Mouse (Mus musculus) ovary, postnatal 36 days (tissue): ENCODE measurements around the gene Actn2.

Source experiments
- DNase-seq: peaks from one replicate; pipeline ENCODE4 v3.0.0; 2022; ENCODE audit warnings: low spot score, mixed read lengths

The Actn2 gene

DNA sequence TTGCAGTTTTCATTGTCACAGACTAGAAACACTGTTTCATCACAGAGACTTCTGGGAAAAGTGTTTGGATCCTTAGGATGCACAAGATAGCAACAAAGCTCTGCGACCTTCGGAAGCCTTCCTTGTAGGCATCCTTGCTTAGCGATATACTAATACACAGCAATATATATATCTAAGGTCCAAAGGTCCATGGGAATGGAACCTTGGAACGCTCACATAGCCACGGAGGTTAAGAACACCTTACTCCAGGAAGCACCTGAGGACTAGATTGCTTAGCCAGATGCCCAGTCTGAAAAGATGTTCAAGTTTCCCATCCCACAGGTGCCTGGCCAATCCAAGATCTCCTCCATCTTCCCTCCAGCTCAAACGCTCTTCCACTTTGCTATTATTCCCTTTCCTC is 26.4 kb downstream of the Actn2 start:
- DNase-seq, result no peak

DNA sequence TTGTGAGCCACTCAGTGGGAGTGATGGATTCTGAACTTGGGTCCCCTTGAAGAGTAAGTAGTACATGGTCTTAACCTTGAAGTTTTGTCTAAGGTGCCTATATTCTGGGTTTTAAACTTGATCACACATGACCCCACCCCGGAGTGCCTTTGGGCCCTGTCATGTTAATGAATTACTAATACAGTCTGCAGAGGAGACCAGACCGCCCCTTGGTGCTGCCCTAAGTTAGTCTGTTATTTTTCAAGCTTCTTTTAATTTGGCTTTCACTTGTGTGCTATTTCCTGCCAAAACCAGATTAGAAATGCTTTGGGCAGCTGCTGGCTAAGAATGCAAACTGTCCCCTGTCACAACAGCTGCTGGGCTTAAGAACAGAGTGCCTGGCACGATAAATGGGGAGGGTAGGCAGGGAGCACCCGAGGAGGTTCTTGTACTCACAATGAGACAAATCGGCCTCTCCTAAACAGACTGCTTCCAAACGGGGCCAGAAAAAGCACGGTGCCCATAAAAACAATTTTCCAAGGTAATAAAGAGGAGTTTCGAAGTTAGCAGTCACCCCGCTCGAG is 28.5 kb downstream of the Actn2 start:
- no peak for DNase-seq

DNA sequence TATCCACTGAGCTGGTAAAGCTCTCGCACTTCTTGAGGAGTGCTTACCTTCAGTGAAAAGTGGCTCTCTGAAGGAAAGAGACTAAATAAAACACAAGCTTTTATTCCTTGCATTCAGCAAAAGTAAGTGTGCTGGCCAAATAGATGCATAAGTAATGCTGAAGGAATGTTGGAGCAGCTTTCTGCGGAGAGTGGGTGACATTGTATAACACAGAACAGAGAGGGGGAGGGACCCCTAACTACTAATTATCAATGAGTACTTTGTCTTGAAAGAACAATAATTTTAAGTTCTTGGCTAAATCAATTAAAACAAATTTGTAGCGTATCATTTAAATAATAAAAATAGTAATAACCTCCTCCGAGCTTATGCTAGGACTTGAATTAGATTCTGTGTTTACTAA is 29.2 kb downstream of the Actn2 start:
- DNase-seq, result no peak

DNA sequence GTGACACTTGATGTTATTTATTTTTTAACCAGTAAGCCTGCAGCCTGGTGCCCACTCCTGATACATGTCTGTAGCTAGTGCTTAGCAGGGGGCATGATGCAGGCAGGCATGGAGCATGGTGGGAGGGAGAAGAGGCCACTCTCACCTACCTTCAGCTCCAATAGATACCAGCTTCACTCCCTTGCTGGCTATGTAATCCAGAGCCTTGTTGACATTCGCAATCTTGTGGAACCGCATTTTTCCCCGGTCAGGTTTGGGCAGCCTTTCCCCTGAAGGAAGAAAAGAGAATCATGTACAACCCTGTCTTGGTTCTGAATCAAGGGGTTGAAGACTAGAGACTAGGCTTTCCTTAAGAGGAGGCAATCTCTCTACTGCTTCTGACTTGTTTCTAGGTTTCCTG is 31.1 kb downstream of the Actn2 start:
- no peak for DNase-seq

DNA sequence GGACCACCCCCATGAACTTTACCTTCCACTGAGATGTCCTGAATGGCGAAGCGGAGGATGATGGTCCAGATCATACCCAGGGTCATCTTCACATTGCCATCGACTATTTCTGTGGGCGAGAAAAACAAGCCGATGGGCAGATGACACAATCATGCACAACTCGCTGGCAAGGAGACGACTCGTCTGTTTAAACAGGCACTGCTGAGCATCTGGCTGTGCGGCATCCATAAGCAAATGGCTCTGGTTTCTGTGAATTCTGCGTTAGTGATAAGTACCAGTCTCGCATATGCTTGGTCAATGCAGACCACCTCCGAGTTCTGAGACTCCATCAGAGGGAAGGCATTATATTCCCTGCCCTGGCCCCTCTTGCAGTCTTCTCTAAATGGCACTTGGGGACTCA is 31.7 kb downstream of the Actn2 start:
- no peak for DNase-seq

DNA sequence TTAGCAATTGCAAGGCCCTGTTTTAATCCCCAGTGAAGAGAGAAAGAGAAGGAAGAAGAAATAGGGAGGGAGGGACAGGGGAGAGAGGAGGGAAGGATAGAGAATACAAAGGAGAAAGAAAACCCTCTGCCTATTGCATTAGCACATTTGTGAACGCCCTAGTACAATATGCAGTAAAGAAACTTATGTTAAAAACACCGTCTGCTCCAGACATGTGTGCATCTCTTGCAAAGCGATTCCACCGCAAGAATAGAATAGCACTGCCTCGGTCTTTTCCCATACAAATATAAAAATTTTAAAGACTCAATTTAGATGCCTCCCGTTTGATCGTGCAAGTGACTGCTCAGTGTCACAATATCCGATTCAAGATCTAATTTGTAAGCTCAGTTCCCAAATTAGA is 32.1 kb downstream of the Actn2 start:
- no peak for DNase-seq

DNA sequence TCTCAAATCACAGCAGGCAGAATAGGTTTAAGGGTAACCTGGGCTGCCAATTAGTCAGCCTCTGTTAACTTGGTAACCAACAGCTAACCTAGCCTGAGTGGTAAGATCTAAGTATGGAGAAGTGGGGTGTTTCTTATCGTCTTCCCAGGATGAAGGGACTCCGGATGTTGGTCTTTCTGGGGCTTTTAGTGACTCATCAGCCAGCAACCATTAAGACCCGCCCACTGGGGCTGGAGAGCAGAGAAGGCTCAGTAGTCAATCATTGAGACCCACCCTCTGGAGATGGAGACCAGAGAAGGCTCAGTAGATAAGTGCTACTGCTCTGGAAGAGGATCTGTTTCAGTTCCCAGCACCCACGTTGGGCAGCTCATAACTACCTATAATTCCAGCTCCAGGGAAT is 33.3 kb downstream of the Actn2 start:
- DNase-seq, result no peak

DNA sequence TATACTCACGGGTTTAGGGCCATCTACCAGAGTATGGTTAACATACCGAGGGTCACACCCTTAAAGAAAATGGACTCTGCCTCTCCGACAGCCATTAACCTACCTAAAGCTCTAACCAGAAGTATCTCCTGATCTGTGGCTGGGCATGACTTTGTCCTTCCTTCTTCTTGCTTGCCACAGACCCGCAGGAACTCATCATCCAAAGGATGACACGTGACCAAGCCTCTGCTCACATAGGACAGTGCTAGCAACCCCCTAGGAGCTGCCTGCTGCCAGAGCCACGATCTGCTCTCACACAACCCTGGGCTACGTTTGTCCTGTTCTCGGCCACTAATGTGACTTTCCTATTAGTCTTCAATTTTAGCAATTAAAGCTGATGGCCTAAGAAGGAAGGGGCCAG is 35.0 kb downstream of the Actn2 start:
- DNase-seq, result no peak

DNA sequence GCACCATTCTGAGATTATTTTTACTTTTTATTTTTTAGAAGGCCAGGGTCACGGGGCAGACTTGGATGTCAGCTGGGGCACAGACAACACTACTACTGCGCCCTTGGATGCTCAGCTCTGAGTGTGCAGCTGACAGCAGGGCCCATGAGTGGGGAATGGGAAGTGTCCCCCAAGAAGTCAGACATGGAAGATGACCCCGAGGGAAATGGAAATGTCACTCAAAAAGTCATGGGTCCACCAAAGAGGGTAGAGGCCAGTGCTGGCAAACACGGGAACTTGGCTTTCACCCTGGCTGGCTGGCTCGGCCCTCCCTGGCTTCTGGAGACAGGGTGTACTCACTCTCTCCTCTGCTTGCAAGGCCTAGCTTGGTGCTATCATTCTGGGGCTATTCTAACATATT is 35.6 kb downstream of the Actn2 start:
- DNase-seq, result no peak

DNA sequence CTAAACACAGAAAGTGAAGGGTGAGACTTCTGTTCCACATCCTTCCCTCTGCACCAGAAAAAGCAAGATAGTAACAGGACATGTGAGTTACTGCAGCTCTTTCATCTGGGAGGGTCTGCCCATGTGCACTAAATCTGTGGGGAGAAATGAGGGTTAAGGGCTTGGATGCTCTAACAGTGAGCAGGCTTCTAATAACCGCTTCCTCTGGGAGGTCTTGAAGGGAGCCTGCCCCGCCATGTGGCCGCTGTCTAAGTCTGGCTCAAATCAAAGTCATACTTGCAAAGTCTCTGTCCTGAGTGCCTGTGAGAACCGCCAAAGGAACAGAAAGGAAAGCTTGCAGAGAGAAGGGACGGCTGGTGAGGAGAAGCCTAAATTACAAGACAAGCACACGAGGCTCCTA is 42.8 kb downstream of the Actn2 start:
- DNase-seq, result no peak

DNA sequence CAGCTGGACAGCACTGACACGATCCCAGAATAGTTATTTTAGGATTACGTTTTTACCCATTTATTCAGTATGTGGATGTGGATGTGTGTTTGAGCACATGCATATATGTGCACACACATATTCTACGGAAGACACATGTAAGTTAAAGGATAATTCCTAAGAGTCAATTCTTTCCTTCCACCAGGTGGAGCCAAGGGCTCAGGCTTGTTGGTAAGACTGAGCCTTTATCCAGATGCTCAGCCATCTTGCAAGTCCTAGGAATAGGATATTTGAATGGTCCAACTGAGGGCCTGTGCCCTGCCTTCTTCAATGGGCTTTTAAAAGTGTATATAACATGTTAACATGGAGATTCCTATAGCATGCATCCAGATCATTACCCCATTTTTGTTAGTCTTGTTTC is 43.9 kb downstream of the Actn2 start:
- no peak for DNase-seq

DNA sequence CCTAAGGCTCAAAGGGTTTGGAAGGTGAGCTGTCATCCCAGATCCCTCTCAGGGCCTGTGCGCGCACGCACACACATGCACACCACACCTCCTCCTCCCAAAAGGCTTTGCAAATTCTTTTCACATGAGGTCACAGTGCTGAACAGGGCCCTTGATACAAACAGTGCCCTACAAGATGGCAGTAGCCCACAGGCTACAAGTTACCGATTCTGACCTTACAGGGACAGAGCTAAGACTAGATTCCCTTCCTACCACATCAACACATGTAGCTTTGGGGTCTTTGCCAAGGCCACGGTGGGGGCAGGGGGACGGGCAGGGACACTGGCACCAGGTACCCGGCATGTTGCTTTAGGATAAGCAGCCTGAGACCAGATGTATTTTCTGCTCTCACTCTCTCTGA is 46.8 kb downstream of the Actn2 start:
- no peak for DNase-seq

DNA sequence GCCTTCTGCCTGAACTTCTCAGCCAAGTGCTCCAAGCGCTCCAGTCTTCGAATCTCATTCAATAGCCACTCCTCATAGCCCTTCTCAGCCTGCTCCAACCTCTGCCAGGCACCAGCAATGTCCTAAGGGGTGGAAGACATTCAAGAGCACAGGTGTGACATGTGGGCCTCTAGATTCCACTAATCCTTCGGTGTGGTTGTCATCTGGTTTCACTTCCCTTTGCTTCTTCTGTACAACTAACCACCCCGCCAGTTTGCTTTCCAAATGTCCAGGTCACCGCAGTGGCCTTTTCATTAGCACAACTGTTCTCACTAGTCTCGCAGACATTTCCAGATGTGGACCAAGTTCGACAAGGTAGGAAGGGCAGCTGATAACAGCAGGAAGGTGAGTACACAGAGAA is 49.9 kb downstream of the Actn2 start:
- DNase-seq, result no peak

DNA sequence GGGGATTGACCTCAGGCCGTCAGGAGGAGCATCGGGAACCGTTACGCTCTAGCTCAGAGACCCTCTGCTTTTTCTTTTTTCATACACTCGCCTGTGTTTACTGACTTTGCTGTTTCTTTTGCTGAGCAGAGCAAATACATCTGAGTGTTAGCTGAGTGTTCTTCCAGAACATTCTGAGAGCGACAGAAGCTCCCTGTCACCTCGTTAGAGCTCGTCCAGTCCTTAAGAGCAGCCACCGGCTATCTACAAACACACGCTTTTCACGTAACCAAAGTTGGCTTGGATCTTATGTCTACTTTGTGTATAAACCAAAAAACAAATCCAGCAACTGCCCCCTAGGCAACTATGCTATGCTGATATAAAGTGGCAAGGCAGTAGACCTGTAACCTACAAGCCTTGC is 56.0 kb downstream of the Actn2 start:
- no peak for DNase-seq

DNA sequence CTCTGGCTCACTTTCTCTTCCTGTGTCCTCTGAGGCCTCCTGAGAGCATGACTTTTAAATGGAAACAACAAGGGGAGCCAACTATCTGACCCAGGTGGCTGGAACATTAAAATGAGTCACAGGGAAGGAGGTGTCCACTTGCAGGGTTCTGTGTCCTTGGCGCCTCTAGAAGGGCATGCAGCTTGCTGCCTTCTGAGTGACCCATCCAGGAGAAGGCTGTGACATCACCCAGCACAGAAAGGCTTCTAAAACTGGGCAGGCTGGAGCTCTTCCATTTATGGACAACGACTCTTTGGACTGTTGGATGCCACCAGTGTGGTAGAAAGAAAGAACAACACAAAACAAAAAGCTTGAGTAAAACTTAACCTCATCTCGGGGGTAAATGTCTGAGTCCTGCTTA is 56.7 kb downstream of the Actn2 start:
- no peak for DNase-seq

DNA sequence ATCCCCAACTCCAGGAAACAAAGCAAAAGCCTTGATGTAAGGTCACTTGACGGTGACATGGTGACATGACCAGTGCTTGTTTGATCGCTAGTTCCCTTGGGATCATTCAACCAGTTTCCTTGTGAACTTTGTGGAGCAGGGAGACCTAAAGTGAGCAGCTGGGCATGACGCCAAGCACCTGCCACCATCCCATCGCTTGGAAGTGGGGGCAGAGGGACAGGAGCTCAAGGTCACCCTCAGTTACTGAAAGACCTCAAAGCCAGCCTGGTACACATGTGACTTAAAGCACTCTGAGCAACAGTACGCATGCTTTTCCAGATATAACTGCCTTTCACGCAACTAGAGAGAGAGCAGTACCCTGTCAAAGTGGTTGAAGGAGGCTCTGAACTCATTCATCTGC is 65.8 kb downstream of the Actn2 start:
- no peak for DNase-seq

DNA sequence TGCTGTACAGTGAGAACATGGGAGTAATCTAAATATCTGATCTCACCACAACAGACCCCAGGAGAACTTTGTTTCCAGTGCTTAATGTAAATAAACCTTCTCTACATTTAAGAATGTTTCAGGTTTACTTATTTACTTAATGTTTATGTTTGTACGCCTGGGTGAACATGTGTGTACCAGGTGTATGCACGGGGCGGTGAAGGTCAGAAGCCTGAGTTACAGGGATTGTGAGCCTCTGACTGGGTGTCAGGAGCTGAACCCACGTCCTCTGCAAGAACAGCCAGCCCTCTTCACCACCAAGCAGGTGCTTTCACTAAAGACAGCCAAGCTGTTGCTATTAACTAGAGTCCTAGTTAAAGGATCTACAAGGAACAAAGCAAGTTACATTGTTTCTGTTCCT is 66.3 kb downstream of the Actn2 start:
- DNase-seq, result no peak

DNA sequence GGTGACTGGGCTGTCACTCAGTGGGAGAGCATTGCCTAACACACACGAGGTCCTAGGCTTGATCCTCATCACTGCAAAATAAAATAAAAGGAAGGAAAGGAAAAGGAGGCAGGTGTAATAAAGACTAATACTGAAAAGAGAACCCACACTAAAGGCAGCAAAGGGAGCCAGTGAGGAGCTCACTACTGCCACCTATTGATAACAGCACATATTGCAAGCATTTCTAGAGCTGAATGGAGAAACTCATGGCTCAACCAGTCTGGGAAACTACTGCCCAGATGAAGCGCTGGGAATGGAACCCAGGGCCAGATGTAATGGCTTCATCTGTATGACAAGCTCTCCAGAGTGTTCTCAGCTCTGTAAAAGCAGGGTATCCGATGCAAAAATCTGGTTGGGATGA is 67.6 kb downstream of the Actn2 start:
- no peak for DNase-seq

DNA sequence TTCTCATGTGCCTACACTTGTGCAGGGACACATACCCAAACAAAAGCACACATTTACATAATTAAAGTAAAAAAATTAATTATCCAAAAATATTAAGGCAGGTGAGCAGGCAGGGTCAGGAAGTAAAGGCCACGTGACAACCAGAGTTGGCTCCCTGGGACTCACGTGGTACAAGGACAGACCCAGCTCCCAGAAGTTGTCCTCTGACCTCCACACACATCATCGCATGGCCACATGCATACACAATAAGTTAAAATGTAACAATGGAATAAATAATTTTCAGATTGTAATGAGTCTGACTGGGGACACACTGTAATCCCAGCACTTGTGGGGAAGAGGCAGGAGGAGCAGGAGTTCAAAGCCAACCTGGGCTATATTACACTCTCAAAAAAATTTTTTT is 72.6 kb downstream of the Actn2 start:
- DNase-seq, result no peak

DNA sequence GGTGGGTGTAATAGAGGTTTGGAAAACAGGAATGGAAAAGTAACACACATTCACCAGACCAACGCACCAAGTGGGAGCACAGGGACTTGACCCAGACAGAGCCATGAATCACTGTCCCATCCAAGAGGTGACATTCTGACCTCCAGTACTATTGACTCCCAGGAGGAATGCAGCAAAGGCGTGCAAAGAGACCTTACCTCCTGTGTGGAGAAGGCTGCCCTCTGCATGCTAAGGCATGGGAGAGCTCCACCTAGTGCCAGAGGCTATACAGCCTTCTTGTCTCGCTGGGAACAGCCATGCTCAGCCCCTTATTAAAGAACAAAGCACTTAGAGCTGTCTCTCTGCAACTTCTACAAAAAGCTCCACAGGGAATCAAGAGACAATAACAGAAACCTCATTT is 73.5 kb downstream of the Actn2 start:
- DNase-seq, result no peak

DNA sequence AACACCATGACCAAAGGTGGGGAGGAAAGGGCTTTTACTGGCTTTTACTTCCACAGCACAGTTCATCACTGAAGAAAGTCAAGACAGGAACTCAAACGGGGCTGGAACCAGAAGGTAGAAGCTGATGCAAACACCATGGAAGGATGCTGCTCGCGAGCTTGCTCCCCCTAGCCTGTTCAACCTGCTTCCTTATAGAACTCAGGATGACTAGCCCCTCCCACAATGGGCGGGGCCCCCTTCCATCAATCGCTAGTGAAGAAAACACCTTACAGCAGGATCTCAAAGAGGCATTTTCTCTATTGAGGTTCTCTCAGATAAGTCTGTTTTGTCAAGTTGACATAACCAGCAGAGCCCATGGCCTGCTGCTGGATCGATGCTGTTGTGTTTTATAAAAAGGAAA is 76.6 kb downstream of the Actn2 start:
- no peak for DNase-seq

DNA sequence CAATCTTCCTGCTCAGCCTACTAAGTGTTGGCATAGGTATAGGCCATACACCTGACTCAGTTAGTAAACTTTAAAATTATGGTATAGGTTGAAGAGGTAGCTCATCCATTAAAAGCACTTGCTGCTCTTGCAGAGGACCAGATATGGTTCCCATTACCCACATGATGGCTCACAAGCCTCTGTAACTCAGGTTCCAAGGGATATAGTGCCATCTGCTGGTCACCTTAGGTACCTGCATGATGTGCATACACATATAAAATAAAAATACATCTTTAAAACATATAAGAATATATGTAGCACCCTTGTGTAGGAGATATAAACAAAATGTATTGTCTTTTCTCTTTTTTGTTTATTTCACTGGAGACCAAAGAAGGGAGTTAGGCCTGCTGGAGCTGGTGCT is 79.1 kb downstream of the Actn2 start:
- DNase-seq, result no peak

DNA sequence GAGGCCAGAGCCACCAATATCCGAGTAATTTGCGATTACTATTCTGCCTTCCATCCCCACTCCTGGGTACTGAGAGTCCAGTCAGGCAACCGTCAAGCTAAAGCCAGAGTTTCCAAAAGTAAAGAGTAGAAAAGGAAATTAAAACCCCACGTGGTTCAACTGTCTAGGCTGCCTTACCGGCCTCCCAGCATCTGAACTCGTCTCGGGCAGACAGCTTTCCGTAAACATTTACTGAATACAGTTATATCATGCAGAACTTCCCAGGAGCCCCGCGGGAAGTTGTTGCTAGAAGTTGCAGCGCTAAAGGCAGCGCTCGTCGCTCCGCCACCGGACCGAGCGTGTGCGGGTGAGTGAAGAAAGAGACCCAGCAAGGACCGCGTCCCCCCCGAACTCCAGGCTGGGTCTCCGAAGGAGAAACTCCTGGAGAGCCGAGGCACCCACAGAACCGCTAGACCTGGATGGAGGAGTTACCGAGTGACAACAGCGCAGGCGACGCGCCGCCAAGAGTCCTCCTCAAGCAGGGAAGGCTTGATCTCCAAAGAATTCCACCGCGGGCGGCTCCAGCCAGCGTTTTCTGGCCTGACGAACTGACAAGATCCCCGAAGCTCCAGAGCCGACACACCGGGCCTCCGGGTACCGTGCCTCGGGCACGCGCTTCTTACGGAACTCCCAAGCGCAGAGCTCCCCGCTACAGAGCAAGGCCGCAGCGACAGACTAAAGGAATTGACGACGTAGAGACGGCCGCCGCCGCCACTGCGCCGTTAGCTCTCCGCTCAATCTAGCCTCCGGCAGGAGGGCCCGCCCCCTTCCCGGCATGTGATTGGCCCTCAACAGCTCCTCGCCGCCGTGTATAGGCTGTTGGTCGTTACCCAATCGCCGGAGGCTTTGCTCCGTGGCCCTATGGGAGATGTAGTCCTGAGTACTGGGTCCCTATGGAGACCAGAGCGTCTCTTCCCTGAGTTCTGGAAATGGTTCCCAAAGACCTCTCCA is 82.9 kb downstream of the Actn2 start, which contains the start of gene Mtr:
Gene Mtr, minus strand, starts transcription at position 723 of the 990 bp plus-strand sequence.
- DNase-seq, result peak; percentile 92

DNA sequence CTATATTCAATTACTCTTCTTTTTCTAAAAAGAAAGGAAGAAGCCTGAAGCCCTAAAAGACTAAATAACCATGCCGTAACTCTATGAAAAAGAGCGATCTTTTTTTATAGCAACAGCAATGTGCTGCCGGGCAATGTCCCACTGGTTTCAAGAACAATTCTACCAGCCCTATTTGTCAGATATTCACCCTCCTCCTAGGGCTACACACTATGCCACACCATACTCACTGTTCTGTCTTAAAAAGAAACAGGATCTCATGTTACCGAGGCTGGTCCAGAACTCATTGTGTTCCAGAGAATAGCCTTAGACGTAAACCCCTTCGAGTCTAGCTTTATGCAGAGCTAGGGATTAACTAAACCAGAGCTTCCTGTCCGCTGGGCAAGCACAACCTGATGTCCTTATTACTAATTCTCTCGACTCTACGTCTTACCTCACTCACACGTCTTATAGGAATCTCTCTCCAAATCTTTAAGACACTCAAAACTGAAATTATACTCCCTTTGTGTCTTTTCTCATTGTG is 83.6 kb downstream of the Actn2 start:
- DNase-seq, result no peak
